Mouse (Mus musculus) c-Kit-negative CD71-positive TER-119-positive erythroid progenitor cells, embryonic 14.5 days (primary cell): ENCODE measurements around the gene Olfr318.
"Not testable (repeated sequence)": the region's sequence is repeated elsewhere in the genome, so short reads cannot be mapped to it uniquely, and the experiment has no call there.

Experiments
- DNase-seq: peaks from one replicate; pipeline ENCODE4 v3.0.0-alpha.2; 2013; ENCODE audit warnings: low read depth, low spot score

The Olfr318 gene

DNA sequence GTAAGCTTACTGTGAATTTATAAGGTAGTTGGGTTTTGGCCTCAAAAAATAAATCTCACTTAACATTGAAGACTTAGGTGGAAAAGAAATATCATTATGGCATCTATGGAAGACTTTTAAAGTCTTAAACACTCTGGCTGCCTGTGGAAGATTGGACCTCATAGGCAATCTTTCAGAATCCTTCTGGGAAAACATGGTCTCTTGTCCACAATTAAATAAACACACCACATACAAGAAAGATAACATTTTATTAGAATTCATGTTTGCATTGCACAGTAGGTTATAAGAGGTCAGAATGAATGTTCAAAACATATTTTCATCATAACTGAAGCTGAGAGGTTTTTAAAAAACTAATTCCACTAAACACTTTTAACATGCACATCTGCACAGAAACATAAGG, at the start of gene Olfr318:
Gene Olfr318, minus strand, starts transcription at position 101 of the 400 bp plus-strand sequence.
- DNase-seq = no peak

DNA sequence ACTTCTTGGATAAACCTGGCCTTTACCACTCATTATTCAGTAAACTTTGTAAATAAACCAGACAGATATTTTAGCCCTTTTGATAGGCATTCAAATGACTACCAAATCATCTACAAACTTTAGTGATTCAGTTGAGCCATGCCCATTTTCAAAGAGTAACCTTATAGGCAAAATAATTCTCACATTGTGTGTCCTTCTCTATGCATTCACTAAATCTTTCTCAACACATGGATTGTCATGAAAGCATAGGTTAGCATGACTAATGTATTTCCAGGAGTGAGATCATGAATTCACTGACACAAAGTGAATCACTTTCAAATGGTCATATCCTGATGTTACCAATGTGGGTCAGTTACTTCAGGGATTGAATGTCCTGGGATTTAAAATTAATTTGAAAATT, 49.1 kb upstream of the Olfr318 start, which contains the start of gene Olfr315:
Gene Olfr315, plus strand, starts transcription at position 301 of the 400 bp plus-strand sequence.
- DNase-seq = no peak

DNA sequence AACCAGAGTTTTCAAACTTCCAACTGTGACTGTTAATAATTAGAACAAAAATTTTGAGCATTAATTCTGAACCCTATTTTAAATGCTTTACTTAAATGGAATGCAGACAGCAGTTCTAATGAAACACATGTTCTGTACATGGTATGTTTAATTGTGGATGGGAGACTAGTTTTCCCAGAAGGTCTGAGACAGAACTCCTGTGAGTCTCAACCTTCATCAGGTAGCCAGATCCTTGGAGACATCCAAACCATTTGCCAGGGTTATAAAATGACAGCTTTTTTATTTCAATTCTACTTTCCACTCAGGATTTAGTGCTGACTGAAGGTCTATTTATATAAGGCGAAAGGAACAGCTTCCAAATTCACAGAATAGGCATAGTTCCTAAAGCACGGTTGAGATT, 28.6 kb upstream of the Olfr318 start, which contains the start of gene Olfr316:
Gene Olfr316, plus strand, starts transcription at position 301 of the 400 bp plus-strand sequence.
- DNase-seq = no peak

DNA sequence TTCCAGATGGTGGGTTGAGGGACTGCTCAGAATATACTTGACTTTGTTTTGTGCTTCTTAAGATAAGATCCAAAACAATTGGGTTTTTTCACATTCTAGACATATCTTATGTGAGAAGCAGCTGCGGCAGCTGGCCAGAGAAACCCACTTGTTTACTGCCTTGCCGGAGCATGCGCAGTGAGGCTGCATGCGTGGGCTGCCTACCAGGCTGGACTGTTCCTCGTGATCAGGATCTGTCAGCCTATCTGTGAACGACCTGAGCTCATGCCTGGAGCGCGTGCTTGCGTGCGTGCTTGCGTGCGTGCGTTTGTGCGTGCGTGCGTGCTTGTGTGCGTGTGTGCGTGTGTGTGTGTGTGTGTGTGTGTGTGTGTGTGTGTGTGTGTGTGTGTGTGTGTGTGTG, 27.3 kb upstream of the Olfr318 start:
- not testable (repeated sequence) for DNase-seq

DNA sequence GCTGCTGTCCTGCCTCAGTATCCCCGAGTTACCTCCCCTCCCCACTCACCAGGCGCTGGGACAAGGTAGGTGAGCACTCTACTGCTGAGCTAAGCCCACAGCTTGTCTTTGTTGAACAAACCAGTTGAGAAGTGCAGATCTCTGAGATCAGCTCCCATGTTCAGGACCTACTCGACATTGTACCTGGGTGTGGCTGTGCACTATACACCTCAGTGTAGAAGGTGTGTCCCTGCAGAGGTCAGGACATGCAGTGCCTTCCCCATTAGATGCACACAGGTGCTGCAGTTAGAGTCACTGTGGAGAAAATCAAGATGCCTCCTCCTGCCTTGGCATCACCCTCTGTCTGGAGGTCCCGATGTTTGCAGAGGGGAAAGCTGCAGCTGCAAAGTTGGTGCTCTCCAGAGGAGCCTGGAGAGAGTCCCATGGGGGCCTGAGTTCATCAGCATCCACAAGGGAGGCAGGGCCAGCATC, 15.0 kb upstream of the Olfr318 start, which contains the start of gene Olfr317:
Gene Olfr317, minus strand, starts transcription at position 421 of the 471 bp plus-strand sequence.
- DNase-seq = no peak

DNA sequence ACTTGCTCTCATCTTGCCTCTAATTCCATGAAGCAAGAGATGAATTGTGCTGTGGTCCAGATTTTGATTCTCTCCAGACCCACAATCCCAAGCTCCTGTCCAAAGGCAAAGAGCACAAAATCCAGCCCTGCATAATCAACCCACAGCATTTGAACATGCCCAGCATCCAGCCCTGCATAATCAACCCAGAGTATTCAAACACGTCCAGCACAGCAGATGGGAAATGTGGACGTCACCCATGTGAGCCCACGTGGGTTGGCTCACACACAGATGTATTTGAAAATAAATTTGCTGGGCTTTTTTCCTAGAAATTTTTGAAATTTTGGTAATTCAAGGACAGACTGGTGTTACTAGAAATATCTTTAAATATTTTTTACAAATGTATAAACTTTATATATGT, 9.6 kb upstream of the Olfr318 start:
- no peak for DNase-seq

DNA sequence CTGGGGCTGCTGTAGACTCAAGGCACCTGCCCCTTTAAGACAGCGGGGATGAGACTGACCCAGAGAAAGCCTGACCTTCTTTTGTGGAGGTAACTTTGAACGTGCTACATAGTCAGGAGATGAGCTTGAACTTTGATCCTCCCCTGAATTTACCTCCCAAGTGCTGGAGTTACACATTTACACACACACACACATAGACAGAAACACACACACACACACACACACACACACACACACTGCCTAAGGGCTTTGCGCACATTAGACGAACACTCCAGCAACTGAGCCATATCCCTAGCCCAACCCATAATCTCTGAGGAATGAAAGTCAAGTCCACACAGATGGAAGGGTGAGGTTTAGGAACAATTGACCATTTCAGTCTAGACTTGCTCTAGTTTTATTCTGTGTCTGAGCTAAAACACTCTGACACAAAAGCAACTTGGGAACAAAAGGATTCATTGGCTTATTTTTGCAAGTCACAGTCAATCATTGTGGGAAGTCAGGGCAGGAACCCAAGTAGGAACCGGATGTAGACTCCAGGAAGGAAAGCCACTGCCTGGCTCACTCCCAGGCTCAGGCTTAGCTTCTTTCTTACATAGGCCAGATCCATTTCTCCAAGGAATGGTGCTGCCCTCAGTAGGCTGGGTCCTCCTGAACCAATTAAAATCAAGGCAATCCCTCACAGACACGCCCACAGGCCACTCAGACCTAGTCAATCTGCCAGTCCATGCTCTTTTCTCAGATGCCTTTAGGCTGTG, 4.3 kb upstream of the Olfr318 start:
- not testable (repeated sequence) for DNase-seq

DNA sequence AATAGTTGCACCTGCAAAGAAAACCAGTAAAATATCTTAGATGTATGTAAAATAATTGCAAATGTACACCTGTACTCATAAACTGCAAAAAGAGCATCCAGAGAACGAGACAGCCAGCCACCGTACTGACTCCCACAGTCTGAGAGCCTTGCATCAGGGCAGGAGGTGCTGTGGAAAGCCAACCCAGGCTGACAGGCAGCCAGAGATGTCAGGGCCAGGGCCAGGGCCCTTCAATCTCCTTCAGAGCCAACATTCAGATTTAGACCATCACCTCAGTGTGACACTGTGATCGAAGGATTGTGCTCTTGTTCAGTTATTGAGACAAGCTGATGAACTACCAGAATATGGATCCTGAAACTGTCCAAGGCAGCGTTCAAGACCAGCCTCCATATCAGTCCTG, 4.1 kb downstream of the Olfr318 start:
- no peak for DNase-seq

DNA sequence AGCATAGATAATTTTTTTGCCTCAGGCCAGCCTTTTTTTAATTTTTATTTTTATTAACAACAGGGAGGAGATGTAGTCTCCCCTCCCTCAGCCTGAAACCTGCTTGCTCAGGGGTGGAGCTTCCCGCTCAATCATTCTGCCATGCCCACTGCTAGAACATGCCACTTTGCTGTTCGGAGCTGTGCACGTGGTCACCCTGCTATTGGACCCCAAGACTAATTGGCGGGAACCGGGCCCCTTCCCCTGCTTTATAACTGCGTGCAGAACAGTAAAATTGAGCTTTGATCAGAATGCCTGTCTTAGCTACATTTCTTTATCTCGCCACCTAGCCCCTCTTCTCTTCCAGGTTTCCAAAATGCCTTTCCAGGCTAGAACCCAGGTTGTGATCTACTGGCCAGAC, 6.1 kb downstream of the Olfr318 start:
- not testable (repeated sequence) for DNase-seq

DNA sequence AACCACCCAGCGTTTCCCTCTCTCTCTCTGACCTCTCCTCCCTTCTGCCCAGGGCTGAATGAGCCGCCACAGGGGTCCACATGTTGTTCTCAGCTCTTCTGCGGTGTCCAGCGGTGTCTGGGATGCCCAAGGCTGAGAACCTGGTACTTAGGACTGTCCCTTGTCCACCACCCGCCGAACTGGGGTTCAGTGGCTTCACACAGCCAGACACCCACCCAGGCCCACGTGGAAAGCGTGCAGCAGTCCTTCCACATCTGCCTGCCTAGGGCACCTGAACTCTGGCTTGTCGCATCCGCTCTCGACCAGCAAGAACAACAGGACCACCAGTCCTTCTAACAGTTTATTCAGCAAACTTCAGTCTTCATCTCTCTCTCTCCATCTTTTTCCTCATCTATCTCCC, 14.7 kb downstream of the Olfr318 start:
- no peak for DNase-seq

DNA sequence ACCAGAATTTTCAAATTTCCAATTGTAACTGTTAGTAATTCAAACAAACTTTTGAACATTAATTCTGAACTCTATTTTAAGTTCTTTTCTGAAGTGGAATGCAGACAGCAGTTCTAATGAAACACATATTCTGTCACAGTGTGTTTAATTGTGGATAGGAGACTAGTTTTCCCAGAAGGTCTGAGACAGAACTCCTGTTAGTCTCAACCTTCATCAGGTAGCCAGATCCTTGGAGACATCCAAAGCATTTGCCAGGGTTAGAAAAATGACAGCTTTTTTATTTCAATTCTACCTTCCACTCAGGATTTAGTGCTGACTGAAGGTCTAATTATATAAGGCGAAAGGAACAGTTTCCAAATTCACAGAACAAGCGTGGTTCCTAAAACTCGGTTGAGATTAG, 25.0 kb downstream of the Olfr318 start, which contains the start of gene Olfr319:
Gene Olfr319, plus strand, starts transcription at position 301 of the 400 bp plus-strand sequence.
- DNase-seq = no peak

DNA sequence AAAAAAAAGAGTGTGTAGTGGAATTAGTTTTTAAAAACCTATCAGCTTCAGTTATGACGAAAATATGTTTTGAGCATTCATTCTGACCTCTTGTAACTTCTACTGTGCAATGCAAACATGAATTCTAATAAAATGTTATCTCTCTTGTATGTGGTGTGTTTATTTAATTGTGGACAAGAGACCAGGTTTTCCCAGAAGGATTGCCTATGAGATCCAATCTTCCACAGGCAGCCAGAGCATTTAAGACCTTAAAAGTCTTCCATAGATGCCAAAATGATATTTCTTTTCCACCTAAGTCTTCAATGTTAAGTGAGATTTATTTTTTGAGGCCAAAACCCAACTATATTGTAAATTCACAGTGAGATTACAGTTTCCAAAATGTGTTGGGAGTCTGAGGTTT, 43.0 kb downstream of the Olfr318 start, which contains the start of gene Olfr320:
Gene Olfr320, plus strand, starts transcription at position 301 of the 400 bp plus-strand sequence.
- DNase-seq = no peak

DNA sequence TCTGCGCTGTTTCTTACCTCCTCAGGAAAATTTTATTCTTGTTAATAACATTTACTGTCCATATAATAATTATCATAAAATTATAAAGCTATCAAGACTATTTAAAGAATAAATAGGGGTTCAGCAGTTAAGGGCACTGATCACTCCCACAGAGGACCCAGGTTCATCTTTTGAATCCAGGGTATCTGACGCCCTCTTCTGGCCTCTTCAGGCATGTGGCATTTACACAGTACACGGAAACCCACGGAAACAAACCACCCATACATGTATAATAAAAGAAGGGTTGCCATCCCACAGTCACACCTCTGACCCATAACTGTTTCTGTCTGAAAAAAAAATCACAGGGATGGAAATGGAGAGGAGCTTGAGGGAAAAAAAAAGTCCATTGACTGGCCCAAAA, 52.0 kb downstream of the Olfr318 start:
- no peak for DNase-seq

DNA sequence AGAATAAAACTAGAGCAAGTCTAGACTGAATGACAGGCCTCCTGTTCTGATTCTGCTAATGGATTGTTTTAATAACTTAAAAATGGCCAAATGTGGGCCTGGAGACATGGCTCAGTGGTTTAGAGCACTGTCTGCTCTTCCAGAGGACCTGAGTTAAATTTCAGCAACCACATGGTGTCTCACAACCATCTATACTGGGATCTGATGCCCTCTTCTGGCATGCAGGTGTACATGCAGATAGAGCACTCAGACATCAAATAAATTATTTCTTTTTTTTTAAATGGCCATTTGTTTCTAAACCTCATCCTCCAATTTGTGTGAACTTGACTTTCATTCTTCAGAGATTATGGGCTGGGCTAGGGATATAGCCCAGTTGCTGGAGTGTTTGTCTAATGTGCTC, 54.6 kb downstream of the Olfr318 start:
- no peak for DNase-seq
